Mouse (Mus musculus) testis, adult 2 months (tissue): Measurements from ENCODE around the gene Extl1. TPM values are rescaled to one million over a fixed set of nuclear protein-coding genes. Genes with fewer than 3 reads are reported as not detected.
"Not testable (repeated sequence)": the region's sequence is repeated elsewhere in the genome, so short reads cannot be mapped to it uniquely, and the experiment has no call there.

ENCODE experiments used
- H3K27ac ChIP-seq: fragments of 200-500 bp; 2 replicates; pipeline ENCODE4 v1.5.1; 2012; ENCODE audit warnings: low read depth, low read length; ENCODE audit not compliant: control insufficient read depth, insufficient read depth
- H3K27me3 ChIP-seq: fragments of 200-500 bp; 2 replicates; pipeline ENCODE4 v1.6.1; 2012; ENCODE audit warnings: mild to moderate bottlenecking, low read length, moderate library complexity; ENCODE audit not compliant: control insufficient read depth, insufficient read depth
- H3K36me3 ChIP-seq: fragments of 200-500 bp; 2 replicates; pipeline ENCODE4 v1.6.1; 2012; ENCODE audit warnings: mild to moderate bottlenecking, low read length; ENCODE audit not compliant: control insufficient read depth, insufficient read depth
- H3K4me1 ChIP-seq: fragments of 200-500 bp; 2 replicates; pipeline ENCODE4 v1.6.1; 2012; ENCODE audit warnings: low read length; ENCODE audit not compliant: control insufficient read depth, insufficient read depth
- H3K4me3 ChIP-seq: fragments of 200-500 bp; 2 replicates; pipeline ENCODE4 v1.5.1; 2012; ENCODE audit warnings: low read depth, mild to moderate bottlenecking, low read length, moderate library complexity, mixed read lengths; ENCODE audit not compliant: control insufficient read depth
- CTCF ChIP-seq: fragments of 200-500 bp; IDR thresholded peaks from 2 replicates; pipeline ENCODE4 v1.5.1; 2012; ENCODE audit warnings: low read depth, mild to moderate bottlenecking, inconsistent platforms, low read length, moderate library complexity; ENCODE audit not compliant: control insufficient read depth, insufficient read depth, insufficient replicate concordance
- POLR2A ChIP-seq: fragments of 200-500 bp; IDR thresholded peaks from 2 replicates; pipeline ENCODE4 v1.6.1; 2012; ENCODE audit warnings: low read depth, mild to moderate bottlenecking, inconsistent platforms, low read length, moderate library complexity; ENCODE audit not compliant: control insufficient read depth
- polyA plus RNA-seq: library from polyadenylated mRNA; depleted of rRNA; stranded (reverse); fragments of >200 nt; gene quantifications from 2 replicates; pipeline ENCODE4 v1.2.3, GENCODE M21; 2012

Gene Extl1
- polyA plus RNA-seq, 1 experiment, result 0.25 TPM

GRCm38 (mm10) chr4:134343071-134344031 is 40.3 kb downstream of the Extl1 start, which contains the start of gene Slc30a2:
Slc30a2 (plus strand) TSS chr4:134343181.
- peaks cover 17% of the 10 kb centered on the region for H3K4me1 ChIP-seq
- H3K27me3 ChIP-seq, result peaks cover 2% of the 10 kb centered on the region; the same call in 1 of the 2 replicates
- TF ChIP-seq POLR2A (peak; percentile 67), CTCF (no peak)
- H3K4me3 ChIP-seq, result peak within 1 kb of the TSS; percentile 66
- H3K36me3 ChIP-seq, result no peaks in the 10 kb centered on the region
- H3K27ac ChIP-seq, result peak within 1 kb of the TSS; percentile 79

- H3K27me3 ChIP-seq, result peaks cover 2% of the 10 kb centered on the region; the same call in 1 of the 2 replicates
- no peak overlapping the region for H3K4me3 ChIP-seq
- TF ChIP-seq CTCF (no peak), POLR2A (no peak)
- no peaks in the 10 kb centered on the region for H3K36me3 ChIP-seq
- H3K27ac ChIP-seq, result peak overlapping the region; percentile 79
- peaks cover 17% of the 10 kb centered on the region for H3K4me1 ChIP-seq
Observed at GRCm38 (mm10) chr4:134342213-134342779, 41.4 kb downstream of the Extl1 start.

- not testable (repeated sequence) for H3K27me3 ChIP-seq, H3K36me3 ChIP-seq, H3K4me3 ChIP-seq
- H3K27ac ChIP-seq, result peak overlapping the region; percentile 81
- peaks cover 17% of the 10 kb centered on the region for H3K4me1 ChIP-seq
Observed at GRCm38 (mm10) chr4:134341231-134341630, 42.4 kb downstream of the Extl1 start.

GRCm38 (mm10) chr4:134330281-134330680 is 53.4 kb downstream of the Extl1 start:
- no peak for TF ChIP-seq CTCF
- no peak for TF ChIP-seq POLR2A
- Histone ChIP-seq H3K4me1 (no peaks in the 10 kb centered on the region), H3K36me3 (no peaks in the 10 kb centered on the region), H3K27ac (no peak overlapping the region), H3K27me3 (no peaks in the 10 kb centered on the region), H3K4me3 (no peak overlapping the region)

- Histone ChIP-seq H3K4me3 (no peak overlapping the region), H3K27me3 (no peaks in the 10 kb centered on the region), H3K4me1 (no peaks in the 10 kb centered on the region), H3K27ac (no peak overlapping the region), H3K36me3 (no peaks in the 10 kb centered on the region)
- no peak for TF ChIP-seq CTCF
- TF ChIP-seq POLR2A, result no peak
Observed at GRCm38 (mm10) chr4:134328832-134329231, 54.8 kb downstream of the Extl1 start.

- Histone ChIP-seq H3K27ac (no peak overlapping the region), H3K27me3 (no peaks in the 10 kb centered on the region), H3K4me3 (no peak overlapping the region), H3K4me1 (no peaks in the 10 kb centered on the region), H3K36me3 (no peaks in the 10 kb centered on the region)
- TF ChIP-seq POLR2A (no peak), CTCF (no peak)
Observed at GRCm38 (mm10) chr4:134328151-134328550, 55.5 kb downstream of the Extl1 start.

GRCm38 (mm10) chr4:134326859-134327530 is 56.7 kb downstream of the Extl1 start:
- H3K4me3 ChIP-seq, result no peak overlapping the region
- H3K27ac ChIP-seq, result peak overlapping the region; percentile 51
- no peaks in the 10 kb centered on the region for H3K36me3 ChIP-seq
- H3K4me1 ChIP-seq, result no peaks in the 10 kb centered on the region
- H3K27me3 ChIP-seq, result no peaks in the 10 kb centered on the region
- TF ChIP-seq CTCF (no peak), POLR2A (no peak)
